Mouse (Mus musculus) stomach, embryonic 15.5 days (tissue): Measurements from ENCODE around the gene Atp8a2. TPM values are rescaled to one million over a fixed set of nuclear protein-coding genes. Genes with fewer than 3 reads are reported as not detected.
"Not testable (repeated sequence)": the region's sequence is repeated elsewhere in the genome, so short reads cannot be mapped to it uniquely, and the experiment has no call there.

Experiments
- ATAC-seq: fragments of 200-750 bp; cut with Nextera tagmentation; 2 replicates; pipeline ENCODE4 v1.8.0; 2017; ENCODE audit warnings: low read depth, moderate number of reproducible peaks, moderate TSS enrichment; ENCODE audit not compliant: insufficient read depth, low FRiP score
- H3K27ac ChIP-seq: fragments of 300-500 bp; sonication (generic); 2 replicates; pipeline ENCODE4 v1.5.1; 2015; ENCODE audit warnings: mild to moderate bottlenecking, inconsistent platforms
- H3K27me3 ChIP-seq: fragments of 300-500 bp; sonication (generic); replicated peaks from 2 replicates; pipeline ENCODE4 v1.6.1; 2015; ENCODE audit warnings: inconsistent platforms
- H3K36me3 ChIP-seq: fragments of 300-500 bp; sonication (generic); 2 replicates; pipeline ENCODE4 v1.6.1; 2015; ENCODE audit warnings: inconsistent platforms
- H3K4me1 ChIP-seq: fragments of 300-500 bp; sonication (generic); 2 replicates; pipeline ENCODE4 v1.6.1; 2015; ENCODE audit warnings: inconsistent platforms
- H3K4me2 ChIP-seq: fragments of 300-500 bp; sonication (generic); 2 replicates; pipeline ENCODE4 v1.6.1; 2015; ENCODE audit warnings: mild to moderate bottlenecking, inconsistent platforms
- H3K4me3 ChIP-seq: fragments of 300-500 bp; sonication (generic); replicated peaks from 2 replicates; pipeline ENCODE4 v1.5.1; 2015; ENCODE audit warnings: inconsistent platforms
- H3K9ac ChIP-seq: fragments of 300-500 bp; sonication (generic); 2 replicates; pipeline ENCODE4 v1.6.1; 2015; ENCODE audit warnings: inconsistent platforms
- H3K9me3 ChIP-seq: fragments of 300-500 bp; sonication (generic); 2 replicates; pipeline ENCODE4 v1.6.1; 2016; ENCODE audit warnings: inconsistent platforms
- WGBS: fragments of 180-500 bp; shearing (Covaris S2); methylation state at CpG from one replicate; pipeline ENCODE4 v1.1.7; 2015; 5-methylcytosine and 5-hydroxymethylcytosine counted together
- polyA plus RNA-seq: library from polyadenylated mRNA; unstranded; fragments of >200 nt; fragmentation: Nextera tagmentation; extraction: Ambion mirVana; gene quantifications from 2 replicates; pipeline ENCODE4 v1.2.1, GENCODE M21; 2015

Gene Atp8a2
- polyA plus RNA-seq, 1 experiment from 2014 or later = 6.0 TPM

GRCm38 (mm10) chr14:59942199-59942598 lies 254.8 kb downstream of the Atp8a2 start:
- ATAC-seq = no peak
- H3K36me3 ChIP-seq = no peaks in the 10 kb centered on the region
- no peaks in the 10 kb centered on the region for H3K9me3 ChIP-seq
- H3K27me3 ChIP-seq = no peaks in the 10 kb centered on the region
- no peak overlapping the region for H3K27ac ChIP-seq
- no peak overlapping the region for H3K4me3 ChIP-seq
- WGBS = 74% methylated on average over 2 of the region's 2 CpGs
- no peak overlapping the region for H3K4me2 ChIP-seq
- no peak overlapping the region for H3K9ac ChIP-seq
- no peaks in the 10 kb centered on the region for H3K4me1 ChIP-seq

GRCm38 (mm10) chr14:59932355-59932754 lies 264.6 kb downstream of the Atp8a2 start:
- Histone ChIP-seq H3K9me3 (no peaks in the 10 kb centered on the region), H3K4me1 (no peaks in the 10 kb centered on the region), H3K9ac (no peak overlapping the region), H3K4me2 (no peak overlapping the region), H3K36me3 (no peaks in the 10 kb centered on the region), H3K4me3 (no peak overlapping the region), H3K27me3 (no peaks in the 10 kb centered on the region), H3K27ac (no peak overlapping the region)
- WGBS = 32% methylated on average over 6 of the region's 6 CpGs
- no peak for ATAC-seq

DNA sequence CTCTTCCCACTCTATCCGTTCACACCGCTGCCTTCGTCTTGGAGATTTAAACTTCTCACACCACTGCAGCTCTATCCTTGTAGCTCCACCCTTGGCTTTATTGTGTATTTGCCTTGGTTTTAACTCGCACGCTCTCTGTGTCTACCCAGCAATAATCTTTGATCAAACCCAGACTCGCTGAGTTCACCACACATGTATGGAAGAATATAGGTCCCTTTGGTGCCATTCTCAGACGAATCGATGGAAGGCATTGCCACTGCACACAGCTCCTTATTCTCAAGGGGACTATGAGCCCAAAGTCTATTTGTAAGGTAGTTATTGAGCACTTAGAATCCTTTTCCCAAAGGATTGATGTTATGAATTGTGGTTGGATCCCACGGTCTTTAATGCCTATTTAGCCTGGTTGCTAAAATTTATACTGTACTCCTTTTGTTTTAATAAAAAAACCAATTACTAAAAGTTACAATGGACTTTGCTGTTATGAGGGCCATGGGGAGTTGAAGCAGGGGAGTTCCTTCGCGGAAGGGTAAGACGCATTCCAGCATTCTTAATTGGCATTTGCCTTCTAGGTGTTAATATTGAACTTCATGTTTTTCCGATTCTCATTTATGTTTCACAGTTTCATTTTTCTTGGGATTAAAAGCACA lies 265.4 kb downstream of the Atp8a2 start:
- ATAC-seq = no peak
- H3K27ac ChIP-seq = no peak overlapping the region
- no peak overlapping the region for H3K9ac ChIP-seq
- 86% methylated on average over 13 of the region's 13 CpGs for WGBS
- no peak overlapping the region for H3K4me2 ChIP-seq
- H3K27me3 ChIP-seq = no peaks in the 10 kb centered on the region
- no peaks in the 10 kb centered on the region for H3K9me3 ChIP-seq
- no peaks in the 10 kb centered on the region for H3K4me1 ChIP-seq
- no peaks in the 10 kb centered on the region for H3K36me3 ChIP-seq
- no peak overlapping the region for H3K4me3 ChIP-seq

DNA sequence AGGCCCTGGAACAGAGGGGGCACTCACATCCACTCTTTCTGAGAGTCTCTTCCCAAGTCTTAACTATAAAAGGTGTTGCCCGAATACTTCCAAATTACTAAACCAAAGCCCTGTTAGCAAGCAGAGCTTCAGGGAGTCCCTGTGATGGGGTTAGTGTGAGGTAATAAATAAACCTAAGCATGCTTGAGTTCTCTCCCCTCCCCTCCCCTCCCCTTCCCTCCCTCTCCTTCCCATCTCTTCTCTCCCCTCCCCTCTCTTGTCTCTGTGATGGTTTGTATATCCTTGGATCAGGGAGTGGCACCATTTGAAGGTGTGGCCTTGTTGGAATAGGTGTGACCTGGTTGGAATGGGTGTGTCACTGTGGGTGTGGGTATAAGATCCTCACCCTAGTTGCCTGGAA lies 267.8 kb downstream of the Atp8a2 start:
- H3K9ac ChIP-seq, H3K9me3 ChIP-seq, H3K36me3 ChIP-seq, H3K4me3 ChIP-seq, ATAC-seq, H3K27ac ChIP-seq, H3K4me2 ChIP-seq, H3K4me1 ChIP-seq, H3K27me3 ChIP-seq: not testable (repeated sequence)
- 88% methylated on average over 1 of the region's 1 CpGs for WGBS

DNA sequence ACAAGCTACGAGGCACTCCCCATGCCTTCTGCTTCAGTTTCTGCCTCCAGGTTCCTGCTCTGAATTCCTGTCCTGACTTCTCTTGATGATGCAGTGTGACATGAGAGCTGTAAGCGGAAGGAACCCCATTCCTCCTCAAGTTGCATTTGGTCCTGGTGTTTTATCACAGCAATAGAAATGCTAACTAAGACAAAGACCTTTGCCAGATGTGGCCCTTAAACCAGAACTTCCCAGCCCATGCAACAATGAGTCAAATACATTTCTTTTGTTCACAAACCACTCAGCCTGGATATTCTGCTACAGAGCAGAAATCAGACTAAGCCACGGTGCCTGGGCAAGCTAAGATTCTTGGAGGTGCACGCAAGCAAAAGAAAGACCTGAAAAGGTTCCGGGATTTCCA lies 268.2 kb downstream of the Atp8a2 start:
- 84% methylated on average over 5 of the region's 5 CpGs for WGBS
- ATAC-seq = no peak

GRCm38 (mm10) chr14:59927804-59928203 lies 269.2 kb downstream of the Atp8a2 start:
- Histone ChIP-seq H3K4me1 (no peaks in the 10 kb centered on the region), H3K9me3 (no peaks in the 10 kb centered on the region), H3K9ac (no peak overlapping the region), H3K4me2 (no peak overlapping the region), H3K36me3 (no peaks in the 10 kb centered on the region), H3K27me3 (no peaks in the 10 kb centered on the region), H3K27ac (no peak overlapping the region), H3K4me3 (no peak overlapping the region)
- 79% methylated on average over 5 of the region's 5 CpGs for WGBS
- no peak for ATAC-seq

More for the DNA sequence above, 268.2 kb downstream of the Atp8a2 start:
- no peak overlapping the region for H3K9ac ChIP-seq
- no peaks in the 10 kb centered on the region for H3K9me3 ChIP-seq
- no peak overlapping the region for H3K4me2 ChIP-seq
- no peaks in the 10 kb centered on the region for H3K27me3 ChIP-seq
- no peak overlapping the region for H3K4me3 ChIP-seq
- no peaks in the 10 kb centered on the region for H3K4me1 ChIP-seq
- no peaks in the 10 kb centered on the region for H3K36me3 ChIP-seq
- no peak overlapping the region for H3K27ac ChIP-seq

- no peak overlapping the region for H3K4me2 ChIP-seq
- H3K27me3 ChIP-seq = no peaks in the 10 kb centered on the region
- no peaks in the 10 kb centered on the region for H3K4me1 ChIP-seq
- H3K4me3 ChIP-seq = no peak overlapping the region
- H3K9ac ChIP-seq = no peak overlapping the region
- no peak for ATAC-seq
- H3K9me3 ChIP-seq = no peaks in the 10 kb centered on the region
- H3K36me3 ChIP-seq = no peaks in the 10 kb centered on the region
- whole genome bisulfite sequencing = 41% methylated on average over 8 of the region's 8 CpGs
- H3K27ac ChIP-seq = no peak overlapping the region
Observed at GRCm38 (mm10) chr14:59919865-59920264, 277.1 kb downstream of the Atp8a2 start.

DNA sequence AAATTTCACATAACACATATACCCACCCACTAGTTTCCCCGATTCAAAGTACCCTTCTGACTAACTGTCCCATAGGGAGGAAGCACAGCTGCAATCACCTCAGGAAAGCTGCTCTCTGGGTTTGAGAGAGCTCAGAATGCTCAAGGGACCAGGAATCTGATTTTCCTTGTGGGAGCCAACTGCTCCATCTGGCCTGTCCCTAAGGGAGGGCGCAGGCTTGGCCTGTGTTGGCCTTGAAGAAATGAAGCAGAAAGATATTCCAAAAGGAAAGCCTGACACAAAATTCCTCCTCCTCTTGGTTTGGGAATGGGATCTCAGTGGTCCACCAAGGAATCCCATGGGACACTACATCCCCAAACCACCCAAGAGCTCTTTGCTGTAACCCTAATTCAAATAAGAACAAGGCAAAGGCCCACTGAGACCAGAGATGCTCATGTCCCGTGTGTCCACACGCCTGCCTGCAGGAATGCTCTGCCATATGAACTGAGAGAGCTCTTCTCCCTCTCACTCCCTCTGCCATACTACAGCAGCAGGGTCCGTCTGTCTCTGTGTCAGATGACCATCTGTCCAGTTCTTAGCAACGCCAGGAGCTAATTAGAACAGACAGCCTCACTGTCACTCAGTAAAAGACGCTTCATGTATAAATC lies 293.4 kb downstream of the Atp8a2 start:
- Histone ChIP-seq H3K4me3 (no peak overlapping the region), H3K4me1 (no peaks in the 10 kb centered on the region), H3K27ac (no peak overlapping the region), H3K27me3 (no peaks in the 10 kb centered on the region), H3K36me3 (no peaks in the 10 kb centered on the region), H3K9me3 (no peaks in the 10 kb centered on the region), H3K4me2 (no peak overlapping the region), H3K9ac (no peak overlapping the region)
- no peak for ATAC-seq
- 89% methylated on average over 7 of the region's 7 CpGs for WGBS

- H3K36me3 ChIP-seq = no peaks in the 10 kb centered on the region
- H3K4me2 ChIP-seq = no peak overlapping the region
- H3K9ac ChIP-seq = no peak overlapping the region
- no peaks in the 10 kb centered on the region for H3K27me3 ChIP-seq
- no peaks in the 10 kb centered on the region for H3K4me1 ChIP-seq
- H3K4me3 ChIP-seq = no peak overlapping the region
- ATAC-seq = no peak
- H3K27ac ChIP-seq = no peak overlapping the region
- WGBS = 75% methylated on average over 1 of the region's 1 CpGs
- no peaks in the 10 kb centered on the region for H3K9me3 ChIP-seq
Observed at GRCm38 (mm10) chr14:59893971-59894370, 303.0 kb downstream of the Atp8a2 start.

GRCm38 (mm10) chr14:59892084-59892483 lies 304.9 kb downstream of the Atp8a2 start:
- 87% methylated on average over 8 of the region's 8 CpGs for WGBS
- H3K4me3 ChIP-seq = no peak overlapping the region
- H3K27me3 ChIP-seq = no peaks in the 10 kb centered on the region
- no peaks in the 10 kb centered on the region for H3K36me3 ChIP-seq
- no peak overlapping the region for H3K9ac ChIP-seq
- H3K27ac ChIP-seq = no peak overlapping the region
- ATAC-seq = no peak
- H3K4me2 ChIP-seq = no peak overlapping the region
- peaks cover 10% of the 10 kb centered on the region; the same call in 1 of the 2 replicates for H3K4me1 ChIP-seq
- H3K9me3 ChIP-seq = no peaks in the 10 kb centered on the region

DNA sequence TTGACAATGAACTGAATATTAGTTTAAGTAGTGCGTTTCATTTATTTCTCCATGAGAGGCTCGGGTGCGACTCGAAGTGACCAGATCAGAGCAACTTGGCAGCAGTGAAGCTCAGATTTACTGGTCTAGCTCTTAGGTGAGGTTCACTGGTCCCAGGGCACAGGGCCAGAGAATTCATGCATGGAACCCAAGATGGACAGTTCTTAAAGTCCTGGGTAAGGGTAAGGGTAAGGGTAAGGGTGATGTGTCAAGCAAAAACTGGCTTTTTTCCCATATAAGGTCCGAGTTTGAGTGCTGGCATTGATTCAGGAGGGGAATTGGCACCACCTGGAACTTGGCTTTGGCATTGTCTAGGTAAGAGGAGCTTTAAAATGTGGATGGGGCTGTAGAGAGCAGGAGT lies 305.5 kb downstream of the Atp8a2 start:
- Histone ChIP-seq H3K4me1 (peaks cover 10% of the 10 kb centered on the region; the same call in 1 of the 2 replicates), H3K4me2 (no peak overlapping the region), H3K27ac (no peak overlapping the region), H3K27me3 (no peaks in the 10 kb centered on the region), H3K4me3 (no peak overlapping the region), H3K9me3 (no peaks in the 10 kb centered on the region), H3K36me3 (no peaks in the 10 kb centered on the region), H3K9ac (no peak overlapping the region)
- no peak for ATAC-seq
- 81% methylated on average over 5 of the region's 5 CpGs for WGBS

DNA sequence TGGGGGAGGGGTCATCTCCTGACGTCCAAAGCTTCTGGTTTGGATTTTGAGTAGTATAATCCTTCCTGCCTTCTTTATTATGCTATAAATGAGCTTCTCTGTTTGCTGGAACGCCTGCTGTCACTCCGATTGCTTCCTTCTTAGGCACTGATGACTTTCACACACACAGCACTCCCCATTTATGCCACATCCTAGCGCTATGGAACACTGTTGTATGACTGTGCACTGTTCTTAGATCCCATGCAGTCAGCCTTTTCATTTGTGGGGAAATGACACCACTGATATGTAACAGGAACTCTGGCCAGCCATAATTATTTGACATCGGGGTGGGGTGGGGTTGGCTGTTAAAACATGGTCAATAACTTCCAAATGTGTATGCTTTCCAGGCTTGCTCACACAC lies 306.2 kb downstream of the Atp8a2 start:
- H3K27me3 ChIP-seq = no peaks in the 10 kb centered on the region
- H3K4me1 ChIP-seq = peaks cover 10% of the 10 kb centered on the region; the same call in 1 of the 2 replicates
- H3K4me2 ChIP-seq = no peak overlapping the region
- H3K27ac ChIP-seq = no peak overlapping the region
- H3K4me3 ChIP-seq = no peak overlapping the region
- H3K9ac ChIP-seq = no peak overlapping the region
- 62% methylated on average over 5 of the region's 5 CpGs for WGBS
- no peaks in the 10 kb centered on the region for H3K36me3 ChIP-seq
- H3K9me3 ChIP-seq = no peaks in the 10 kb centered on the region
- ATAC-seq = no peak
